Mouse (Mus musculus): ENCODE data around the gene Col6a2.

Gene Col6a2

DNA sequence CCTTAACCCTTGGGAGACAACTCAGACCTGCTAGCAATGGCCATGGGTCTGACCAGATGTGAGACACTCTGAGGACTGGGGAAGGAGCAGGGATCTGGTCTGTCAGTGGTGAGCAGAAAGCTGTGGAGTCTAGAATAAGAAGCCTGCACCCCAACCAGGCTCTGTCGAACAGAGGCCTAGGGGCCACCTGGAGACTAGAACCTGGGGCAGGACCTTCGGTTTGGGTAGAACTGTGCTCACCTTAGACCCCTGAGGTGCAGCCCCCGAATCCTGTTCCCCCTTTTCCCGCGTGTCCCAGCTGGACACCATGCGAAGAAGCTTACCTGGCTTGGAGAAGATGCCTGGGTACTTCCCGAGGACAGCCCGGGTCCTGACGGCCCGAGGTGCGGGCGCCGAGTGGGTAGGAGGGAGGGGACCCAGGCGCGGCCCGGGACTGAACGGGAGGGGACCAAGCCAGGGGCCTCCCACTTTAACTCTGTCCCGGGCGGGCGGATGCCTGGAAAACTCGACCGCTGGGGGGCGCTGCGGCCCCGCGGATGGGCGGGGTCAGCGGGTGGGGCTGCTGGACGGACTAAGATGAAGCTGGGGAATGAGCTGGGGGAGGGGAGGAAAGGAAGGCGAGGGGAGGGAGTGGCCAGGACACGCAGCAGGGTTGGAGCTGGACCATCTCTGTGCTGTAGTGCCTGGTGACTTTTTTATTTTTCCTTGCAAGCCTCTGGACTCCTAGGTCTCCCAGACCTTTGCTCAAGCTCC, at the start of gene Col6a2:
Gene Col6a2, minus strand, starts transcription at position 703 of the 753 bp plus-strand sequence.
- CTCF ChIA-PET = no interaction called here

DNA sequence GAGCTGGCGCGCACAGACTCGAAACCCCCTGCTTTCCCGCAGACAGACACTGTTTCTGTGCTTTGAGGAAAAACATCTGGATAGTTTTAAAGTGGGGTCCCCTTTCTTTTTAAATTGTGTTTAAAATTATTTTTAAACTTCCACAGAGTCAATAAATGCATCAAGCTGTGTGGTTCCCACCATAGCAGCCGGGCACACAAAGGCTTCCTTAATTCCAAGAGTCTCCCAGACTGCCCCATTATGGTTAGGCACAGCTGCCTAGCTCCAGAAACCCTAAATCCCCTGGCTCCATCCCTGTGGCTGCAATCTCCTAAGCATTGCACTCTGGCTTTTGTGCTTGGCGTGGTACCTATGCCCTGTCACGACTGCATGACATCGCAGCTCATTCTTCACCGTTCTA, 48.5 kb upstream of the Col6a2 start:
- CTCF ChIA-PET = no interaction called here

DNA sequence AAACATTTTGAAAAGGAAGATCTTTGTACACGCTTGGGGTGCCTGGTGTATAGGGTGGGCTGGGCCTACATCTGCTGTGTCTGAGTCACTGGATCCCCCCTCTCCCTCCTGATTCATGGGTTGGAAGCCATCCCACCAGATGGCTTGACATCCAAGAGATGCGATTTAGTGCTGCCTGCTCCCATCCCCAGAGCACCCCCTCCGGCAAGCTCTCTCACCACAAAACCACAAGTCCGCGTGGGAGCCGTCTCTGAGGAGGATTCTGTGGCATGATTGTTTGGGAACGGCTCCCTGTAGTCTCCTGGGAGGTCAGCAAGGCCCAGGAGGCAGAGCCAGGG, 45.5 kb upstream of the Col6a2 start:
- CTCF ChIA-PET = no interaction called here

DNA sequence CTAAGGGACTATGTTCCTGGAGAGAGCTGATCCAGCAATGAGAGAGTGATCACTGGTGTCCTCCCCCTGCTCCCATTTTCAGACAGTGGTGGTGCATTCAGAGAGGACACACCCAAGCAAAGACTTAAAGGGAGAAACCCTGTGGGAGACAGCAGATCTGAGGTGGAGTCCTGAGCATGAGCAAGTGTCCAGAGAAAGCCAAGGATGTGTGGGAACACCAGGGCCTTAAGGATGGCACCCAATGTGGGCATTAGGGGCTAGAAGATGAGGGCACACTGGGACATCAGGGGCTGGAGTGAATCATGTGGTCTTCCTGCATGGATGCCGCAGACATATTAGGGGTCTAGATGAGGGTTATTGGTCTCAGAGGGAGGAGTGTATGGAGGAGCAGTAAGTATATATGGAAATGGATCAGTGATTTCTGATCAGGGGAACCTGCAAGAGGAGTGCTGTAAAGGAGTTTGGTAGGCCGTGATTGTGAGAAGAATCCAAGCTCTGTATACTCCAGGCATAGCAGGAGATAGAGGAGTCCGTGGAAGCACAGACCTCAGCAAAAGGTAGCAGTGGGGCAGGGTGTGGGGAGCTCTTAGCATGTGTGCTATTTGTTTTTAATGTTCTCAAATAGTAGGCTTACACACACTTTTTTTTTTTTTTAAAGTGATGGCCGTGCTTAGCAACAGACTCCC, 45.0 kb upstream of the Col6a2 start:
- CTCF ChIA-PET = no interaction called here

DNA sequence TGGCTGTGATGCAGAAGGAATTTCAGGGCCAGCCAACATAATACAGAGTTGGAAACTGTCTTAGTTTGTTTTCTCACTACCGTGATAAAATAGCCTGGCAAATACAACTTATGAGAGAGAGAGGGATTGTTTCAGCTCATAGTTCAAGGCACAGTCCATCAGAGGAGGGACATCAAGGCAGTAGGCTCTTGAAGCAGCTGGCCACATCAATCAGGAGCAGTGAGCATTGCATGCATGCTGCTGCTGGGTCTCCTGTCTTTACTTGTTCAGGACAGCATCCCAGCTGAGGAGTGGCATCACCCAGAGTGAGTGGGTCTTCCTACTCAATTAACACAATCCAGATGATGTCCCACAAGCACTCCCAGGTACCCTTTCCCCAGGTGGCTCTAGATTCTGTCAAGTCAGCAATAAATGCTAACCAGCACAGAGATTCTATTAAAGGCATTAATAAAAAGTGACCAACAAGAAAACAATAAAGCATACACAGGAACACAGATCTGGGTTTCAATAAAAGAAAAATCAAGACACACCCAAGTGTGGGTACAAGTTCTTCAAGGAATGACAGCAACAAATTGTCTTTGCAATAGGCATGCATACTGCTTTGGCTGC, 43.9 kb upstream of the Col6a2 start:
- CTCF ChIA-PET = no interaction called here

DNA sequence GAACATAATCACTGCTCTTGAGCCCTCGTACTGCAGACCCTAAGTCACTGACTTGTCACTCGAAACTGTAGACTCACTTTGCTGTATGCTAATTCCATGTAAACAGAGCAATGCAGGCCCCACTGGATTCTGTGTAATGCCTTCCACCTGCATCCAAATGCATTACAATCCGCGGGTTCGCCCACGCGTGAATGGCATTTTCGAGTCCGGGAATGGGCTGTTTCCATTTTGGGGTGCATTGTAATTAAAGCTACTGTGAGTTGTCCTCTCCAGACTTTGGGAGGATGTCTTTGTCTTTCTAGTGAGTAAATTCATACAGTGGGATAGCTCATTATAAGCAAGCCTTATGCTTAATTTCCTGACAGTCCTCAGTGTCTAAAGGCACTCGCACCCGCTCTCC, 42.1 kb upstream of the Col6a2 start:
- CTCF ChIA-PET = no interaction called here

DNA sequence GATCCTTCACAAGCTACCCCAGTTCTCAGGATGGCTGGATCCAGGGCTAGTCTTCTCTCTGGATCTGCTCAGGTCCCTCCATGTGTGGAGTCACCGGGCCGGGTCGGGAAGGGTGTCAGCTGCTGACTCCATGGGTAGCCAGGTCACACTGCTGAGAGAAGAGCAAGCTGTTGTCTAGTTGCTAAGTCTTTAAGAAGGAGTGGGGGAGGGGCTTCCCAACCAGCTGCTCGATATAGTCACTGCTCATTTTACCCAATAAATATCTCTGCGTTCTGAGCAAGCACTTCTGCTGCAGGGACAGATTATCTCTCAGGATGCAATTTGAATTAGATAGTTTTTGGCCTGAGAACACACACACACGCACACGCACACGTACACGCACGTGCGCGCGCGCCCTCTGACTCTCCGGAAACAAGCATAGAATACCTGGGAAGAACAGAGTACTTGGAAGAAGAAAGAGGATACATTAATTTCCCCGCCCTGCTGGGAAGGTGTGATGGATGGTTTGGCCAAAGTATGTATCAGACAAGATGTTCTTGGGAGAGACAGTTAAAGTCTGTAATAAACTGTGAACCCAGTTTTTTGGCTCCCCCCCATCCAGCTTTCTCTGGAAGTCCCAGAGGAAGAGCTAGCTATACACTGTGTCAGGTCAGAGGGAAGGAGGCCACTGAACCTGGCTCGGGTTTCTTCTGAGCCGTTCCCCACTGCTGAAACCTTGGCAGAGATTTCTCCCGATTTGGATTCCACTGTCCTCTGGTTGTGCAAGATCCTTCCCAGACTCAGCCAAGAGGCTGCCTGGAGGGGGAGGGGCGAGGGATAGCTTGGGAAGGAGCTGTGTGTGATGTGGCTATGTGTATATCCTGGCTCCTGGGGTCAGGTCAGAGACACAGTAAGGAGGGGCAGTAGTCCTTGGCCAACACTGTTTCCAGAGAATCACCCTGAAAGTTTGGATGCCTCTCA, 41.0 kb upstream of the Col6a2 start:
- CTCF ChIA-PET = no interaction called here

DNA sequence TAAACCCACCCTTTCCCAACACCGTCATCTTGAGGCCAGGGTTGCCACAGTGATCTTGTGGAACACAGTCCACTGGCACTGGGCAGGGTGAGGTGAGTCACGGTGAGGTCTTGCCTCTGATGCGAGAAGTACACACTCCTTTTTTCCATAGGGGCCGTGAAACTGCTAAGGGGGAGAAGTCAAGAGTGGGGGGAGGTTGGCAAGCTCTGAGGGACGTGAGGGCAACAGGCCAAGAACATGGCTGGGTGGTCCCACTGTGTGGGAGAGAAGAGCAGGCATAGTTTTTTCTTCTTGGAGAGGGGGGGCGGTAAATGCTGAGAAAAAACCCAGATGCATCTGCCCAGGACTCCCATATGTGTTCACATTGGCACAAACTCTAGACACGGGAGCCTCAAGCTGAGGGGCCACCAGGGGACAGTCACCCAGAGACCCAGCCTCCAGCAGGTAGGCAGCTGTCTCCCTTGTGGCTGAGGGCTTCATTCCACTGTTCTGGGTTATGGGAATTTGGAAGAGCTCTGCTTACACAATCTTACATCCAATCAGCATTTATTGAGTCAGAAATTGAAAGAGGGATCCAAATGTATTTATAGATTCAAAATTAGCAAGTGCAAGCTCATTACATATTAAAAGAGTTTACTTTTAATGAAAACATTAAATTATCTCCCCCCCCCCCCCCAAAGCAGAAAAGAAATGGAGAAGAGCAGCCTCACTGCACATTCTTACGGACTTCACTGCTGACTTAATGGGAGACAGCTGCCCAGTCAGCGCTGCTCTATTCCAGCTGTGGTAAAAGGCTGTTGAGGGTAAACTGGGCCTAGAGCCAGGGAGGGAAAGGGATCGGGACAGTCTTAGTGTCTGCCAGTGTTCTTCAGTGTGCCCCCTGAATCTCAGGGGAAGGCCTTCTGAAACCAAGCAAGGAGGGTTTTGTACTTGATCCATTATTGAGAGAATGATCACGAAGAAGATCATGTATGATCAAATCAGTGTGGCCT, 30.2 kb upstream of the Col6a2 start:
- CTCF ChIA-PET = no interaction called here

DNA sequence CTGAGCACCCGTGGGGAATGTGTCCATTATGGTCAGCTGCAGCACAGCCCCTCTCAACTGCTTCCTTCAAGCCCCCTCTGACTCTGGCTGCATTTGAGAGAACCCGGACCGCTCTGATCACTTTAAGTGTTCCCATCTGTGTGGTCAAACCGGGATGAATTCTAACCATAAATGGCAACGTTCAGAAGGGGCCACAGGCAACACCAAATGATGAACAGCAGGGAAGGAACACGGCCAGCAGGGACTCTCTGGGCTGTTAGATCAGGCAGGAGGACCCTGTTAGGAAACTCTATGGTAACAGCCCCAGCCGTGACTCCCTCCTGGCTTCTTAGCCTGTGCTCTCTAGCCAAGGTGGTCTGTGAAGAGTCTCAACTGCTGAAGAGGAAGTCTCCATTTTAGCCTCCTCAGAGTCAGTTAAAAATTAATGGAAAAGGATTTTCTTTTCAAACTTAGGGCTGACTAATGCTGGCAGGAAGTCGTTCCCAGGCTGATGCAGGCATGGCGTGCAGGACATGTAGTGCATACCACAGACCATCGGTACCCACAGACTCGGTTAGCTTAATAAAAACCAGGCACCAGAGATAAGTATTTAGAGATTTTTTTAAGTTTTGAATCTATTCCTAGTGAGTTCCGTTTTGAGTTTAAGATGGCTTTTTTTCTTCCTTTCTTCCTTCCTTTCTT, 27.4 kb upstream of the Col6a2 start:
- CTCF ChIA-PET = no interaction called here

DNA sequence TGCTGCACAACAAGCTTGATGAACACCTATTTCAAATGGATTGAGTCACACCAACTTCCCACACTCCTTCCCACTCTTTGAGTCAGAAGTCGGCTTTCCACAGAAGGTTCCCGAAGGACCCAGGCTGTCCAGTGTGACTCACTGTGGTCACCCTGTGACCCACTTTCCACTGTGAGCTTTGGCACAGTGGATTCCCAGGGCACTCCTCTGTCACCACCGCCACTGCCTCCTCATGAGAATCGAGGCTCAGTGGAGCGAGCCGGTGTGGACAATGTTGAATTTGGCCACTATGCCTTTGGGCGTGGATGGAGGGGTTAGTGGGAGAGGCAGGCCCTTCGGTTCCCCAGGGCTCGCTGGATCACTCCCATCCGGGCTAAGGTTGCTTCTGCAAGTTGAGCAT, 25.3 kb upstream of the Col6a2 start:
- CTCF ChIA-PET = no interaction called here

DNA sequence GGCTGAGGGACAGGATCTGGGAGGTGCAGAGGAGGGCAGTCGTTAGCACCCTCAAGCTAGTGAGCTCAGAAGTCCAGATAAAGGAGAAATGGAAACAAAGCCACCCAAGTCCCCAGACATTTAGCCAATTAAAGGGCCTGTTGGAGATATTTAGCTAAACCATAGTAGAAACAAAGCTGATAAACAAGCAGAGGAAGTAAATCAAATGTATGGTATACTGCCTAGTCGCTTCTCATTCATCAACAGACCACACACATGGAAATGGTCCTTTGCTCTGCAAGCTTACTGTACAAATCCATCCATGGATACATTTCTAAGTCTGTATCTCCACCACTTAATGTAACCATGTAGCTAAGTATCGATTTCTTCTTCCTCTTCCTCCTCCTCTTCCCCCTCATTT, 24.0 kb upstream of the Col6a2 start:
- CTCF ChIA-PET = no interaction called here

DNA sequence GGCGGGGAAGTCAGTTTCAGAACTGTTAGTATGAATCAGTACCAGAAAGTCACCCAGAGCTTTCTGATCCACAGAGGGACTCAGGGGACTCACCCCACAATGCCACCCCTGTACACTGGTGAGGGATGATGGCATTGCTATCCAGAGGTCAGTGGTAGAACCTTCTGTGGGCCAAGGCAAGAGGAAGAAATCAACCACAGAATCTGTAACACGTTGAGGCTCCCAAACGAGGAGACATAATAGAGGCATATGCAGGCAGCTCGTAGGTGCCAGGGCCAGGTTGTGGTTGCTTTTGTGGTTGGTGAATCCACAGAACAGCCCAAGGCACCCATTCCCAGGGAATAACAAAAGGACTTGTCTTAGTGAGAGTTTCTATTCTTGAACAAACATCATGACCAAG, 22.3 kb upstream of the Col6a2 start:
- CTCF ChIA-PET = no interaction called here

DNA sequence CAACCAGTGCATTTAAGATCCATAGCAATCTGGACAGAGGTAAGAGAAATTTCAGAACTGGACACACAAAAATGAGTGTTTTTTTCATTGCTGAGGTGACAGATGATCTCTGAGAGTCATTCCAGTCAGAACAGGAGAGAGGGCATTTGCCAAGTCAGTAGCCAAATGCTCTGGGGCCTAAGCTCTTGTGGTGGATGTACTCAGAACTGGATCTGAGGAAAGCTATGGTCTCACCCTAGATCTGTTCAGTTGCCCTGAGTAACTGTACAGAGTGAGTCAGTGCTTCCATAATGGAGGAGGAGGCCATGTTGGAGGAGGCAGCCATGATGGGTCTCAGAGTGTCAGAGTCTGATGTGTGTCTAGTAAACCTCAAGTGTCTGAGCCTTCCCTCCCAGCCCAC, 21.6 kb upstream of the Col6a2 start:
- CTCF ChIA-PET = no interaction called here

DNA sequence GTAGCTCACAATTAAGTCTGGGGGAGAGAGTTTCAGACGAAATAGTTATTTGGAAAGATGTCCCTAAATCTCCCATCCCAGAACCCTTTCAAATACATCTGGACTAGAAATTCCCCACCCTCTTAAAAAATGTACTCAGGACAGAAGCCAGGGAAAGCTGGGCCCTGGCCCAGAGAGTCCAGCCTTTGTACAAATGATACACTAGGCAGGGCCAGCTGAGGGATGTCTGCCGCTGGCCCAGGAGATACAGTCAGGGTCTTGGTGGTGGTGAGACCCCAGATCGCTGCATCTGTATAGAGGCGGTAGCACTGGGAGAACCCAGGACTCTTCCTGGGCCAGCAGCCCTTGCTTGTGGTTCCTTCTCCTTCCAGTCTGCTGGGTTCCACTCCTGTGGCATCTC, 20.6 kb upstream of the Col6a2 start:
- CTCF ChIA-PET = no interaction called here

DNA sequence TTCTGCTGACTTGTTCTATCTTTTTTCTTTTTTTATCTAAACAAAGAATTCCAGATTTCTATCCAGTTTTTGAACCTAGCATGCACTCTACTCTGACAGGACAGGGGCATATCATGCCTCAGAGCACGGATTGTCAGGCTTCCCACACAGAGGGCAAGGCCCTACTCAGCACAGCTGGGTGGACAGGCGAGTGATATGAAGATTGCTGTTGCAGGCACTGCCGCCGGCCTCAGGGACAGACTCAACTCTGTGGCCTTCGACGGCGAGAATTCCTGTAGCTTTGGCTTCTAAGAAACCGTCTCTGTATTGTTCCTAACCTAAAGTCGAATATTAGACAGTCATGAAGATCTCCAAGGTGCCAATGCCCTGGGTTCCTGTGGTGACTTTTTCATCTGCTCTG, 20.0 kb upstream of the Col6a2 start:
- CTCF ChIA-PET = interaction anchor here (0.7 kb wide), 1 partner anchor 11 kb away, joined by 5 read pairs; no protein-coding TSS in a partner anchor

DNA sequence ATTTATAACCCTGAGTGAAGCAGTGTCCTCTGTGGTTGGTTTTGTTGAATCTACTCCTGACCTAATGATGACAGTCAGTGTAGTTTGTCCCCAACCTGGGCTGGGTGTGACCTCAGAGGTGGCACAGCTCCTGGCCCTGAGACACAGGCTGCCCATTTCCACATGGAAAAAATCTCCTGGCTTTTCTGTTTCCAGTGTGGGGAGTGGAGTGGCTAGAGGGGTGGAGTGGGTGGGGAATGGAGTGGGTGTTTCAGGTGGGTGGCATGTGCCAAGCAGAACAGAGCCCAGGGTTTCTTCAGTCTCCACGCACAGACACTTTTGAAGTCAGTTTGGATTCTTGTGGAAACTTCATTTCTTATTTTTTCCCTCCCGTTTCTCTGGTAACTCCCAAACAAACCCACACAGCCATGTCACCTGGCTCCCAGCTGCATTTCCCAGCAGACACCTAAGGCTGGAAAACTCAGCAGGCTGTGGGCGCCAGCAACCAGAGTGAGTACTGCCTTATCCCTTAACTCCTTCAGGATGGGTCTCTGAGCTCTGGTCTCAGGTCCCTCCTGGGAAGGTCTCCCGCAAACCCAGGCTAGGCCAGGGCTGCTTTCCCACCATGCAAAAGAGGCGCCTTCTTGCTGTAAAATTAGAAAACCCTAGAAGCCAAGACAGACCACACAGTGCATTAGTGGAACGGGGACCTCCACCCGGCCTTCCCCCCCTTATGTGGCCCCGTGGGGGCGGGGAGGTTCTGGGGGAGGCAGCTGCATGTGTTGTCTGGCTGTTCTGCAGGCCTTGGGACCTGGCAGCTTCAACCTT, 19.4 kb upstream of the Col6a2 start:
- CTCF ChIA-PET = interaction anchor here (0.7 kb wide), 1 partner anchor 10 kb away, joined by 5 read pairs; no protein-coding TSS in a partner anchor

DNA sequence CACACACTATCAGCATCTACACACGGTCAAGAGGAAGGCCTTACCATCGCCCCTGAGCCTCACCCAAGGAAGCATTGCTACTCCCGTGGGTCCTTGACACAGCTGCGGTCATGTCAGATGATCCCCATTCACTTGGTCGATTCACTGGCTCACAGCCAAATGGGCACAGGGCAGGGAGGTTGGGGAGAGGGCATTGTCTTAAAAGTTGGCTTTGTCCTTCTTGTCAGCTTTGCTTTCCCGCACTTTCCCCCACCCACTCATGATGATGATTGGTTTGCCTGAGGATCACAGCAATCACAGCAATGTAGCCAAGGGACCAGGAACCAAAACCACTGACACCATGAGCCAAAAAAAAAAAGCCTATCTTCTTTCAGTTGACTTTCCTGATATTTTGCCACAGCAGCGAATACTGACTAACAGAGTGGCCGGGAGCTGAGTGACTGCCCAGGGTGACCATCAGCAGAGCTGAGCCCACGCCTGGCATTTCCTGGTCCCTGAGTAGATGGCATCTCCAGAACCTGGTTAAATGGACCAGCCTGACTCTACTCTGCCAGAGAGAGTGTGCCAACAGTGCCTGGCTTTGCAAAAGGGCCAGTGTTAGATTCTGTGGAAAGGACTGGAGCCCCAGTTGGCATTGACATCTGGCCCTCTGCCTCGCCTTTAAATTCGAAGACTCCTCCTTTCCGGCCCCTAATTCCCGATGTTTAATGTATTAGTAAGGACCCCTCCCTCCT, 18.6 kb upstream of the Col6a2 start:
- CTCF ChIA-PET = no interaction called here

DNA sequence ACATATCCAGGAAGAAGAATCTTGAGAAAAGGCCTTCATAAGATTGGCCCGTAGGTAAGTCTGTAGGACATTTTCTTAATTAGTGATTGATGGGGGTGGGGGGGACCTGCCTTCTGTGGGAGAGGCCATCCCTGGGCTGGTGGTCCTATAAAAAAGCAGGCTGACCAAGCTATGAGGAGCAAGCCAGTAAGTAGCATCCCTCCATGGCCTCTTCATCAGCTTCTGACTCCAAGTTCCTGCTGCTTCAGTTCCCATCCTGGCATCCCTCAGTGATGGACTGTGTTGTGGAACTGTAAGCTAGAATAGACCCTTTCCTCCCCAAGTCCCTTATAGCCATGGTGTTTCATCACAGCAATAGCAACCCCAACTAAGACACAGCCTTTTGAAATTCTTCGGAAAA, 16.5 kb upstream of the Col6a2 start:
- CTCF ChIA-PET = no interaction called here

DNA sequence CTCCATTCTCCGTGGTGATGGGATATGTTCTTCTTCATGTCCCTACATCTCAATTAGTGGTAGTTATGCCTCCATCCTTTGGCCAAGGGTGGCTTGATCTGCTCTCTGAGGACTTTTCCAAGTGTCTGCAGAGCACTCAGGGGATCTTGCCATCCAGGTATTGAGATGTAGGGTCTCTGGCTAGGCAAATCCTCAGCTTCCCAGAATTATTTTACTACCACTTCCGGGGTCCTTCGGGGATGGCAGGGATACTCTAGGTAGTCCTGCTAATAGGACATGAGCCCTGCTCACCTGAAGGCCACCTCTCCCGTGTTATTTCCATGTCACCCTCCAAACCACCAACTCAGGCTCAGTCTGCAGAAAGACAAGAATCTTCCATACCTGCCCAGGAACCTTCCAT, 13.2 kb upstream of the Col6a2 start:
- CTCF ChIA-PET = no interaction called here
